Mouse (Mus musculus) cerebellum, adult 2 months (tissue): ENCODE measurements around the gene Pop7.

Experiments
- CTCF ChIP-seq: fragments of 200-500 bp; IDR thresholded peaks from 2 replicates; pipeline ENCODE4 v1.5.1; 2011; ENCODE audit warnings: low read depth, mild to moderate bottlenecking, control low read depth, low read length, moderate library complexity, borderline replicate concordance; ENCODE audit not compliant: insufficient read depth
- POLR2A ChIP-seq: fragments of 200-500 bp; IDR thresholded peaks from 2 replicates; pipeline ENCODE4 v1.6.1; 2011; ENCODE audit warnings: low read length, control low read depth, borderline replicate concordance; ENCODE audit not compliant: insufficient read depth

- TF ChIP-seq POLR2A (no peak), CTCF (no peak)
Observed at GRCm38 (mm10) chr5:137534762-137535161, 32.4 kb upstream of the Pop7 start.
